Mouse (Mus musculus): ENCODE measurements around the gene Gmds.
A peak's percentile ranks its signal among the peaks of the same experiment; 100 is the strongest.

The Gmds gene

DNA sequence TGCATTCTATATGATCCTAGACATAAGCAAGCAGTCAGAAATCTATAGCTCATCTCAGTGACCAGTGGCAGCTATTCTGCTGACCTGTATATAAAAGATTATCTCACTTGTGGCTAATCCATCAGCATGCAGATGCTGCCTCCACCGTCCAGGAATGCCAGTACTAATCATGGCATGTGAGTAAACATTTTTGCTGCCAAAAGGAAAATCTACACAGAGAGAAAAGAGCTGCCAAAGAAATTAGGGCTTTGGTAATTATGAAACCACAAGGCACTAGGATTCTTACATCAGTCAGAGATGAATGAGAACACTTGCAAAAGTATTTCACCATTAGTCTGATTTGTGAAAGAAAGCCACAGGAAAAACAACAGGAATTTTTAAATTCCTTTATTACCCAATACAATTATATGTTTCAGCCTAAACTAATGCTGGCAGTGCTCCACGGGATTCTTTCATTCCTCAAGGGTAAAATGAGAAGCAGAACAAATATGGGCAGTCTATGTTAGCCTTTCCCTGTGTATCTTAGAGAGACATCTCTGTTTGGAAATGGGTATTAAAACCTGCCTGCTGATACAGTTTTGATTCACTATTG lies 71.3 kb downstream of the Gmds start:
- DNase-seq (ENCODE audit: low read depth), result peak; percentile 35

DNA sequence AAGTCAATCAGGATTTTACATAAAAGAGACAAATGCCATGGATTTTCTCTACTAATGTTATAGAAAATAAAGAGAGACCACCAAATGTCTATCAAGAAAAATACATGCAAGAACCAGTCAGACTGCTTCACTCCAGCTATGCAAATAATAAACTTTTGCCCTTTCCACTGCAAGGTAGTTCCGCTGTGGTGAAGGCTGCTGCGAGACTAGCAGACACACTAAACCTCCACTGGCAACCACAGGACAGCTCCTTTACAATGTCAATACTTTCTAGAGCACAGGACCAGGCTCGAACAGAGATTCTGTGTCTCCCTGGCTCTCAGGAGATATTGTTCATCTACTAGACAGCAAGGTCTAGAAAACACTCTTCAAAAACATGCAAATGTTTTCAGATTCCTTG lies 71.8 kb downstream of the Gmds start:
- DNase-seq (ENCODE audit: low read depth), result peak; percentile 42

DNA sequence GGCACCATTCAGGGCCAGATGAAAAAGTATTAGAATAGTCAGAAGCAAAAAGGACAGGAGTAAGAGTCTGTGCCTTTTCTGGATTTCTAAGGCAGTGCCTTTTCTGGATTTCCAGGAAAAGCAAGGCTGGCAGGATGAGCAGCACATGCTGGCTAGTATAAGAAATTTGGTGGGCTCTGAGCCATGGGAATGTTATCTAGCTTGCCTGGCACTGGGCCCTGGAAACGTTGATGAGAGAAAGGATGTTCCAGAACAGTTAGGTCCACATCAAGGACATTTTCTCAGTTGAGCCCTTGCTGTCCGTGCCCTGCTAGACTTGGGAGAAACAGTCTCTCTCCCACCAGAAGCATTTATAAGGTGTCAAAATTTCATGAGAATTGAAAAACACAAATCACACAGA lies 82.4 kb downstream of the Gmds start:
- DNase-seq (ENCODE audit: low read depth), result no peak

DNA sequence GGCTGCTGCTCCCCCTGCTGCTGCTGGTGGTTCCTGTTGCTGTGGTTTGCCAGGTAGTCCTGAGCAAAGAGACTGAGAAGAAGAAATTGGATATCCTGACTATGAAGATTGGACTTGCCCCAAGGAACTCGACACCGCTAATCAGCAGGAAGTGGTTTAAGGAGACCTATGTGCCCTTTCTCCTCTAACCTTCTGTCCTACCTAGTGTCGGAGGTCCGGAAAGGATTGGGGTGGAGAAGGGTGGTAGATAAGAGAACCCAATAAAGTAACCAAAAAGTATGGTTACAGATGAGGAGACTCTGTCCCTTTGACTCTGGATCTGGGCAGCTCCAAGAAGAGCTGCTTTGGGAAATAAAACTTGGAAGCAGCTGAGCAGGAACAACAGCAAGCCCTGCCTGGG lies 86.3 kb downstream of the Gmds start:
- DNase-seq (ENCODE audit: low read depth), result peak; percentile 75

DNA sequence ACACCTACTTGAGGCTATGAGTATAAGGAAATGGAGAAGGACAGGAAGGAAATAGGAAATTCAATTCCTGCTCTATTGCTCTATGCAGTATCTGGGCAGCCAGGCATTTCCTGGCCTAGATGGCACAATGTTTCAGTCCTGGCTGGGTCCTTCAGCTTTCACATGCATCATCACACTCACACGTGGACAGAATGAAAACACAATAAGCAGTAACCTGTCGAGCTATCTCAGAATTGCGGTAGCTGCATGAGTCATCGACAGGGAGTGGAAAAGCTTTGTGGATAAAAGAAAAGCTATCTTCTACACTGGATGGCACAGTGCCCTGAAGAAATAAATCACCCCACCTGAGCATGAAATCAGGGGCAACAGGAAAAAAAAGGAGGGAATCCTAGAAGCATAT lies 96.3 kb downstream of the Gmds start:
- peak; percentile 83 for DNase-seq (ENCODE audit: low read depth)

DNA sequence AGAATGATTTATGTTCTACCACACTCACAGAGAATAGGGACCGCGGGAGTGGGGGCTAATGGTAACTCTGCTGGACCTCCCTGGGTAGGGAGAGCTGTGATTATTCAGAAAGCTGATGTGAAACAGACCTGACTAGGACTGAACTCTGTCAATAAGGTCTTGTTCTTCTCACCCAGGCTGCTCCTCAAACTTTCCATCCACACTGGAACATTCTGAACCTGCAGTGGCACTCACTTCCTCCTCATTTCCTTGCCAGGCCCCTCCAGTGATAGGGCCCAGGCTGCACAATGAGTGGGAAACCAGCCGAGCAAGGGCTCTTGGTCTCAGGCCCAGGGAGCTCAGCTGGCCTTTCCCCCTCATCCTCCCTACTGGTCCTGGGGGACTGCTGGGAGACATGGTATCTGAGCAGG lies 102.3 kb downstream of the Gmds start:
- DNase-seq (ENCODE audit: low read depth), result peak; percentile 27

DNA sequence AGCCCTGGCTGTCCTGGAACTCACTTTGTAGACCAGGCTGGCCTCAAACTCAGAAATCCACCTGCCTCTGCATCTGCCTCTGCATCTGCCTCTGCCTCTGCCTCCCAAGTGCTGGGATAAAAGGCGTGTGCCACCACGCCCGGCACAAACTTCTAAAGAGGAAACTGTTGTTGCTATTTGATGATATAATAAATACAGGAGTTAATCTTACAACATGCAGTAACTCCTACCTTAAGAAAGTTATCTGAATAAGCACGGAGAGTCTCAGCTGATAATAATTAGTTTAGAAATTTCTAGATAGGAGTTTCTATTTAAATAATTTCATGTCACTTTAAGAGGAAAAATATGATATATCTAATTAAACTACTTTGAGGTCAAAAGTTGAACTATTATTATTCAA lies 103.5 kb downstream of the Gmds start:
- DNase-seq (ENCODE audit: low read depth), result no peak

DNA sequence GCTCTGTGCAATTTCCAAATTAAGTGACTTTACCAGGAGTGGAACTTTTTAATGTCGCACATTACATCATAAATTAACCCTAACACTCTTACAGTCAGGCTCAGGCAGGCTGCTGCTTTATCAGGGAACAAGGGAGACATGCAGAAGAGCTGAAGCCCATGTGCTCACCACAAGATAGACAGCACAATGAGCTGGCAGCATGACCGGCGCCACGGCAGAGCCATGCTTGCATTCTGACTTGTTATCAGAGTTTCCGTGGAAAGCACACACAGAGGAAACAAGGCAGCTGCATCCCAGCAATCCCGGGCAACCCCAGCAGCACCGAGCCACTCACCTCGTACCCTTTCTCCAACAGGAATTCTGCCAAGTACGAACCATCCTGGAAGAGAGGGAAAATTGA lies 104.5 kb downstream of the Gmds start:
- DNase-seq (ENCODE audit: low read depth), result peak; percentile 52

DNA sequence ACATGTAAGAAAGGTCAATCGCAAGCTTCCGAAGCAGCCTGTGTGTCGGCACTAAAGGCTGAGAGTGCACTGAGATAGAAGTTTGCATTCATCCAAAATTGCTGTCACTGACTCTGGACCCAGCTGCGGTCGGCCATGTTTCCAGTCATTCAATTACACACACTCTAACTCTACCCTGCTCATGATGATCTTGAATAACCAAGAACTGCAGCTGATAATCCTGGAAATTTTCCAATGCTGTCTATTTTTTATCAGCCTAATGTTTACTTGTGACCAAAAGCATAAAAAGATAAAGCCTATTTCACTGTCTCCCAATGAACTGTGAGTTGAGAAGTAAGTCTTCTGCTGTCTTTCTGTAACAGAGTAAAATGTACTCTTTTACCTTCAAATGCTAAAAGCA lies 106.1 kb downstream of the Gmds start:
- DNase-seq (ENCODE audit: low read depth), result no peak

DNA sequence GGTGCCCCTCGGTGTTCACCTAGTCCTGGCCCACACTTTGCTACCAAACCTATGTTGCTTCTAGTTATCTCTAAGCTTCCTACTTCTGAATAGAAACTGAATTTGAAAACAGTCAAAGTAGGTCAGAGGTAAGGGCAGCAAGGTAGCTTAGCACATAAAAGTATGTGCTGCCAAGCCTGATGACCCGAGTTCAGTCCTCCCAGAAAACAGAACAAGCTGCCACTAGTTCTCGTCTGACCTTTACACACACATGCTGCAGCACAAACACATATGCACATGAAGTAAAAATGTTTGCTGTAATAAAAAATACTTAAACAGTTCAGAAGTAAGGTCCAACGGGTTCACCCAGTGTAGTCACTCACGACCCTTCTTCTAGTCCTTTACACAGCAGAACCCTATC lies 106.6 kb downstream of the Gmds start:
- no peak for DNase-seq (ENCODE audit: low read depth)

DNA sequence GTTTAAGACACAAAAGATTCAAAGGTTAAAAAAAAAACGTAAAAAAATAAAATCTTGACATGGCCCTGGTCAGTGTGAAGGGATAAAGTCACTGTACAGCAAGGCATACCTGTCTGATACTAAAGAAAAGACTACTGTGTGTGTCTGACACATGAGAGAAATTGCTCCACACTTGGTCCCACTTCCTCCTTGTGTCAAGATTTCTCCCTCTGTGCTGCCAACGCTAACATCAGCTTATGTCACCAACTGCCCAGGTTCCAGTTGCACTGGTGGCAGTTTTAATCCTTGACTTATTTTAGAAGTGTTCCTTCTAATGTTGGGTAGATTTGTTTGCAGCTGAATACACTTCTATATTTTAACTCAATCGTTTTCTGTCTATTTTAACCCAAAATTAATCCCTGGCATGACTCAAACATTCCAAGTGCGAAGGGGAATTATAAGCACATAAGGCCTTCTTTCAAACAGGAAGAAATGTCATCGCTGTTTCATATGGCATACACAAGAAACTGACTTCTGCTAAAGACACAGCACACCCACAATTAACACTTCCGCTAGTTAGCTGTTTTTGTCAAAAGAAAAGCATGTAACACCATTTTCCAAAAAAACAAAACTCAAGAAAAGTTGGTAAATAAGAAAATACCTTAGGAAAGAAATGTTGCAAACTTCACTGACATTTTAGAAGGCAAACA lies 110.5 kb downstream of the Gmds start:
- peak; percentile 67 for DNase-seq (ENCODE audit: low read depth)

DNA sequence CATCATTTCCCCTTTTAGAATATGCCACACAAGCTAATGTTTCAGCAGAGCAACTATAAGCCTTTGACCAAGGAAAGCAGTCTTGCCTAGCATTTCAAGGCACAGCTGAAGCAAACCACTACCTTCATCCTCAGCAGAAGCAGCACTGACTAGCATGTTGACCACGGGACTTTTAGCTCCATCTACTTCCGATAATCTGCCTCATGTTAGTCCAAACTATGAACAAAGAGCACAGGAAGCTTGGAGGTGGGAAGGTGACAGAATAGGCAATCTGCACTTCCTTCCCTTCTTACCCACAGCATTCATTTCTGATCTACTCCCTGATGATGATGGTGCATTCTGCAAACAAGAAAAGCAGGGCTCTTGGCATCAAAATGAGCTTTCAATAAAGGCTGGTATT lies 120.9 kb downstream of the Gmds start:
- DNase-seq (ENCODE audit: low read depth), result peak; percentile 81

DNA sequence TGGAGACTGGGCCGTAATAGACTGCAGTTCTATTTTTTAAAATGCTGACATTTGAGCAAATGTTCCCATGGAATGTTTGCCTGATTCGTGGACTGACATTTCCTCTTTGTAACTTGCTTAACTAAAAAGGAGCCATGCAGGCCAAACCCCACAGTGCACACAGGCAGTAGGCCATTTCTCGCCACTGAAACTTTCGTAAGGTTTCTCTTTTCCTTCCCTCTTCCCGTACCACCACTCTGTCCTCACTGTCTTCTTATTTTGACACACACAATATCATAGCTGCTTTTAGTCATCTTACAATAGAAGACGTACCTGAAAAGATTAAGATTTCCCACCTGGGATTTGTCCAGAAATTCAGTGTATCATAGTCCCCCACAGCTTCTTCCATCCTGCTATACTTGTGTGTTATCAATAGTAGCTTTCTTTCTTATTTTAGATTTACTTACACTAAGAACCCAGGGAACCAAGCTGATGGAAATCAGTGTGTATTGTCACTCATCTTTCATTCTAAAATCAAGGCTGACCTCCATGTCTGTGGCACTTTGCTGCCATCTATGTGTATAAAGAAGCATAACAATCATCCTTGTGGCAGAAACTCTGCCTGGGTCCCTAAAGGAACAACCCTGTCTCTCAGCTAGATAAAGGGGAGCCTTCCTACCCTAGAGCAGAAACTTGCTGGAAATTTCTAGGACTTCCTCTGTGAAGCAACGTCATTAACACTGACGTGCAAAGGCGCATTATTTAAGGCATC lies 124.7 kb downstream of the Gmds start:
- peak; percentile 81 for DNase-seq (ENCODE audit: low read depth)

DNA sequence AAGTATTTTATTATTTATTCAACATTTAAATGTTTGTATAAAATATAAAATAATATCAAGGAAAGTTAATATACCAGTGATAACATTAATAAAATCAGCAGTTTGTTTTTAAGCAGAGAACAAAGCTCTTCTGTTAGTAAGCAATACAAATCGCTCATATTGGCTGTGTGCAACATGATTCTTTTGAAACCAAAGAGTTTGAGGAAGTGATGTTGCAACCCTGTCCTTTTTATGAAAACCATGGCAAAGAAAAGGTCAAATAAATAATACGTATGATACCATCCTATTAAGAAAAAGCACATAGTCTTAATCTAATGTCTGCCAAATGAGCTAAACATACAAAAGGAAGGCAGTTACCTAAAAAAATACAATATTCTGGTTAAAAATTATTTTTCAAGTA lies 126.4 kb downstream of the Gmds start:
- peak; percentile 80 for DNase-seq (ENCODE audit: low read depth)

DNA sequence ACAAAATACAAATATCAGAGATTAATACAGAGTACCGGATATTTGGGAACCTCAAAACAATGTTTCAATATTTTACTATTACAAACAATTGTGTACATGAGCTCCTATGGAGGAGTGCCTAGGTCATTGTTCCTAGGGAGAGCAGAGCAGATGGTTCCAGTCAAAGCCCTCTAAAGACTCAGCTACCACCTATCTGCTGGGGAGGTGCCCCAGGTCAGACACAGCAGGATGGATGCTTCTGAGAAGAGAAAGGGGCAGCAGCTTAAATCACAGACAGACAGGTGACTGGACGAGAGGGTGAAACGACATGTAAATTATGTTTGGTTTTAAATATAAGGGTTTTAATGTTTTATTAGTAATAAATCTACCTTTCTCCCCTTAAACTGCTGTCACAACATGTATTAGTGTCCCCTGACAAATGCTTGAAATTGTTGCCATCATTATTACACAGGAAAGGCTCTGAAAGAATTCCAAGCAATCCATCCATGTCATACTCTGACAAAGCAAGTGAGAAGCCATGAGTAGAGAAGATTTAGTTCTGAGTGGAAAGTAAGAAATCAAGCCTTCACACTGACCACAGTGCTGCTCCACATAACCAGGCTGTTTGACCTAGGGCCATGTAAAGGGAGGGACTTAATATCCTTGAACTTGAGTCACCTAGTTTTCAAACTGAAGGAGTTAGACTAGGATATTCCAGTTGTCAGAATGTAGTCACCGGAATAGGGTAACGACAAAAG lies 131.2 kb downstream of the Gmds start:
- DNase-seq (ENCODE audit: low read depth), result no peak

DNA sequence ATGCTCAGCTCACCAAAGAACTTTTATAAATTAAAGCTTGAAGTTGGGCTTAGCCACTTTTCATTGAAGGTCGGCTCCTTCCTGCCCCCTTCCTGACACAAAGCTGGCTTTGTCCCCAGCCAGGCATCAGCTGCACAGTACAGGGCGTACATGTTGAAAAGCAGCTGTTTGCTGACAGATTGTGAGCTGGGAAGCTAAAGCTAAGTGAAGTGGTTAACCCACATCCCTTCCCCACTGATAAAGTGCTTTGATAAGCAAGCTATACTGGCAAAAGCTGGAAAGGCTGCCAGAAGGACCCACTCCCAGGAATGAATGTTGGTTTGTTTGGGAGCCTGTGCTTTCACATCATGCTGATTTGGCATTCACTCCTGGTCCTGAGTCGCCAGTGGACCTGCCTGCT lies 158.6 kb downstream of the Gmds start:
- DNase-seq (ENCODE audit: low read depth), result peak; percentile 90

DNA sequence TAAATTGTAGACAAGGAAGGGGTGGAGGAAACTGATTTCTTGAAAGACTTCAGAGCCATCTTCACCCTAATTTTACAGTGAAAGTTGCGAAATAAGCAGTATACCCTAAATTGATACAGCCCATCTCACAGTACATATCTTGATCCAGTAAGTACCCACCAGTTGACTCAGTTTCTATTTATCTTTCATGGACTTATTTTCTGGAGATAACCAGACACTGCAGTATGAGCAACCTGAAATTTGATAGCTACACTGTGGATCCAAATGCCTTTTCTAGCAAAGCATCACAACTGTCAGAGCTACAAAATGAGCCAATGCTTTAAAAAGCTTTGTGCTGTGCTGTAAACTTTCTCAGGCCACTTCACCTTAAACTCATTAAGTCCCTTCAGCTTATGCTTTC lies 159.9 kb downstream of the Gmds start:
- no peak for DNase-seq (ENCODE audit: low read depth)

DNA sequence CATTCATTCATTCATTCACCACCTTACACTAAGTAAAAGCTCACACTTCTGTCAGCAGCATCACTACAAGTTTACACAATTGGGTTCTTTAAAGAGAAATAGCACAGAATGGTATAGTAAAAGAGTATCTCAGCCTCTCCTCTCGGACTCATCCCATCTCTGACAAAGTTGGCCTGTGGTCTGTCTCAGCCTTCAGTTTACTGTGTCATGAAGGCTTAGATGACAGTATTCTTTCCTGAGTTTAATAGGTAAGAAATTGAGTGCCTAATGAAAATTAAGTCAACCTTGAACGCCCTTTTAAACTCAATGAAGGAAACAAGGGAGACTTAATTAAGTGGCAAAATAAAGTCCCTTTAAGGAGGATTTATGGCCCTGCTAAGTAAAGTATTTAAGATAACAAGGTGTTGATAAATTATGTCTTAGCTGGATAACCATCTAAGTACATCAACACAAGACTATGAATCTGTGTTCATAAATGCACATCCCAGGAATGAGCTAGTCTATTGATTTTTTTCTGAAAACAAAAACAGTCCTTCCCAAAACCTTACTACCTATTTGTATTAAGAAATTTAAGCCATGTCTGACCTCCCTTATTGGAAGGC lies 160.6 kb downstream of the Gmds start:
- no peak for DNase-seq (ENCODE audit: low read depth)

DNA sequence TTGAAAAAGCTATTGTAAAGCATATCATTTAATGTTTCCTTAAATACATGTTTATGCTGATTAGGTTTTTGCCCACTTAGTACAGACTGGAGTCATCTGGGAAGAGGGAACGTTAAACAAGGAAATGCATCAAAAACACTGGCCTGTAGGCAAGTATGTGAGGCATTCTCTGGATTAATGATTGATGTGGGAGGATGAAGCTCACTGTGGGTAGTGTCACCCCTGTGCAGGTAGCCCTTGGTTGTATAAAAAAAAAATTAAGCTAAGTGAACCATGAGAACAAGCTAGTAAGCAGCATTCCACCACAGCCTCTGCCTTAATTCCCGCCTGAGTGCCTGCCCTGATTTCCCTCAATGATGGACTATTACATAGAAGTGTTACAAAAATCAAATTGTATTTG lies 163.5 kb downstream of the Gmds start:
- DNase-seq (ENCODE audit: low read depth), result no peak

DNA sequence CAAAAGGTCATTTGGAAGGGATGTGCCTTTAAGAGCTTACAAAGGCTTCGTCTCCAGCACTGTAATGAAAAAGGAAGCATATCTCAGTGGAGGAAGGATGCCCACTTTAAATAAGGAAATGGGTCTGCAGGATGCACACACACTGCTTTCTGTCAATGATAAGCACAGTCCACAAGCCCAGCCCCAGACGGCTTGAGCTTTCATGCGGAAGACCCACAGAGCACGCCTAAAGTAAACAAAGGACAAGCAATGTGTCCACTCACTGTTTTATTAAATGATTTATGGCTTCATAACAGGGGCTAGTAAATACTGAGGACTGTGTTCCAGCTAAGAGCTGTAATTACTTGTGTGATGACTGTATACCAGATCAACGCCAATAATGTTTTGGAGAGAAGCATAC lies 169.4 kb downstream of the Gmds start:
- DNase-seq (ENCODE audit: low read depth), result peak; percentile 90

DNA sequence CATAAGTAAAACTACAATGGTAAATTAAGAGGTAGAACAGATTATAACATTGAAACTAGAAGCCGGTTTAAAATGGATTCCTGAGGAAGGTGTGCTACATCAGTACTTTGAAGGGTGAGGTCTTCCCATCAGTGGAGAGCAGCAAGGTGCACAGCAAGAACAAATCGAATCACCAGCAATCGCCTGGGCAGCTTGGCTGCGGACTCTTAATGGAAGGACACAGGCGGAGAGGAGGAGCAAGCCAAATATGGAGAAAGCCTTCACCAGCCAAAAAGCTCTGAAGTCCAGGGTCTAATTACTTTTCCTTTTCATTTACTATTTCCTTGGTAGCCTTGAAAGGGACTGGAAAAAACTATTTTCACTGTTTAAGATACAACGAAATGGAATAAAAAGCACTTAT lies 170.7 kb downstream of the Gmds start:
- no peak for DNase-seq (ENCODE audit: low read depth)

DNA sequence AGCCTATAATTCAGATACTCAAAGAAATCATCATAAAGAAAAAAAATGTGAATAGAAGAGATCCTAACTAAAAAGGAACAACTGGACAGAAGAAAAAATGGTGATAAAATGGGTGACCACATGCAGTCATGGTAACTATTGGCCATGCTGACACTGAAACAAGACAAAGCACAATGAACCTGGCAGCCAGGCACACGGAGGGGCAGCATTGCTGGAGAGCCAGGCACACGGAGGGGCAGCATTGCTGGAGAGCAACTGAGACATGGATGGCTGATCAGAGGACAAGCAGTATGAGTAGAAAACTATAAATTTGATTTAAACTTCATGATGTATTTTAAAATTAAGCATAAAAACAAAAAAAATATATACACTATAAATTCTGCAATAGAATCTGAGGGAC lies 173.0 kb downstream of the Gmds start:
- DNase-seq (ENCODE audit: low read depth), result no peak
